Mouse (Mus musculus) fibroblast of lung, adult 2 months (primary cell): ENCODE results near the gene Ankrd31.
"Not testable (repeated sequence)": the region's sequence is repeated elsewhere in the genome, so short reads cannot be mapped to it uniquely, and the experiment has no call there.

Experiments used
- DNase-seq: peaks from one replicate; pipeline ENCODE4 v3.0.0-alpha.2; 2011; ENCODE audit warnings: low read depth

The Ankrd31 gene

DNA sequence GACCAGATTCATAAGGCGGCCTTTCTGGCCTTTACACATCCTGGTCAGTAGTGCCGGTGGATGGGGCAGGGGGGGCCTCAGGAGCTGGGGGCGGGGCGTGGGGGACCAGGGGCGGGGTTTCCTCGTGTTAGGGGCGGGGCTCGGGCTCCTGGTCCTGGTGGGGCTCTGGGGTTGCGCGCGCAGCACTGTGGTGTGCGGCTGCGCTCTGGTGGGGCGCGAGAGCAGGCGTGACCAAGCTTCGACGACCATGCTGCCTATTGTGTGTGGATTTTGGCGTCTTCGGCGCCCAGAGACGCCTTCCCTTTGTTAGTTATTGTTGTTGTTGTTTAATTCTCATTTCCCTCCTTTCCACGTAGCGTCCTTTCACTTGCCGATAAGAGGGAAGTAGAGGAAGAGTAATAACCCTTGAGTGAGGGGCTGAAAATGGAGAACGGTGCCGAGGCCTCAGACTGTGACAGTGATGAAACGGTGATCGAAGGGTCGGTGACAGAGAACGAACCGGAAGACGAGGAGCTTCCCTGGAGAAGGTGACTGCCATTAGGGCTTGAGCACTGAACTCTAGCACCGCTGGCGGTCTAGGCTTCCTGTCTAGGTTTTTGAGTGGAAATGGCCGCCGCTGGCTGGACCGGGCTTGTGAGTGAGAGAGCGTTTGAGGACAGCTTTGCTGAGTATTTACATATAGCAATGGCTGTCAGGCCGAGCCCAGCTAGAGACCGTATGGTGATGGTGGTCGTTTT lies at the start of gene Ankrd31:
TSS of gene Ankrd31 (plus strand) at position 164 of the 737 bp plus-strand sequence.
- no peak for DNase-seq

DNA sequence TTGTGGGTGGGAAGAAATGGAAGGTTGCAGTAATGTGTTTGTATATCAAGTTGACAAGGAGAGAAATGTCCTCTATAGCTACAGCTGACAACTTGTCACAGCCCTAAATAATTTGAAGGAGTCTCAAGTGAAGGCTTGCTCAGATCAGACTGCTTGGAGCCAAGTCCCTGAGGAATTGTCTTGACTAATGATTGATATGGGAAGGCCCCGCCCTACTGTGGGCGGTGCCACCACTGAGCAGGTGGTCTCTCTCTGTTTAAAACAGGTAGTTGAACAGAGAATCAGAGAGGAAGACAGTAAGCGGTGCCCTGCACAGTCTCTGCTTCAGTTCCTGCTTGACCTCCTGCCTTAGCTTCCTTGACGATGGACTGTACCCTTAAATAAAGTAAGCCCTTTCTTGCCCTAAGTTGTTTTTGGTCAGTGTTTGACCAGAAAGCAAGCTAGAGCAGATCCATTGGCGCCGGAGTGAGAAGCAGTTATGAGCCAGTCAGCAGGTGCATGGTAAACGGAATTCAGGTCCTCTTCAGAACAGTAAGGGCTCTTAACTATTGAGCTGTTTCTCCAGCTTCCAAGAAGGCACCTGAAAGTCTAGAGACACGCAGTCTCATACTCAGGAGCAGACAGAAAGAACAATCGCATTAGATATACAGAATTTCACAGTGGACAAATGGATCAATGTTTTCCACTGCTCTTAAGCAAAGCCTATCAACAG lies 45.3 kb upstream of the Ankrd31 start:
- no peak for DNase-seq

DNA sequence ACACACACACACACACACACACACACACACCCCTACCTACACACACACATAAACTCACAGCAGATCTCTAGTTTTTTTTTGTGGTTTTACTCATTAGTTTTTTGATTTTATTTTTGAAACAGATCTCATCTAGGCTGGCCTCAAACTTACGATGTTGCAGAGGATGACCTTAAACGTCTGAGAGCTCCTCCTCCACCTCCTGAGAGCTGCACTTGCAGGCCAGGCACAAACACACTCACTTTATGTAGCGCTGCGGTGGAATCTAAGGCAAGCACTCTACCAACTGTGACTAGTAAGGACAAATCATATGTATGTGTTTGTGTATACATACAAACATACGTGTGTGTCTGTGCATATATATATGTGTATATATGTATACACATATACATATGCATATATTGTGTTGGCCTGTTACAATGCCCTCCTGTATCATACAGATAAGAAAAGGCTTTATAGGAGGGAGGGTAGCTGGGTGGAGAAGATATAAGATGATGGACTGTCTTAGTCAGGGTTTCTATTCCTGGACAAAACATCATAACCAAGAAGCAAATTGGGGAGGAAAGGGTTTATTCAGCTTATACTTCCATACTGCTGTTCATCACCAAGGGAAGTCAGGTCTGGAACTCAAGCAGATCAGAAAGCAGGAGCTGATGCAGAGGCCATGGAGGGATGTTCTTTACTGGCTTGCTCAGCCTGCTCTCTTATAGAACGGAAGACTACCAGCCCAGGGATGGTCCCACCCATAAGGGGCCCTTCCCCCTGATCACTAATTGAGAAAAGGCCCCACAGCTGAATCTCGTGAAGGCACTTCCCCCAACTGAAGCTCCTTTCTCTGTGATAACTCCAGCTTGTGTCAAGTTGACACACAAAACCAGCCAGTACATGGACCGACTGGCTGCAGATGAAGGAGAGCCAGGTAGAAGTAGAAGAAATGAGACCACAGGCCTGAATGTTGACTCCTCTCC lies 38.5 kb upstream of the Ankrd31 start:
- DNase-seq = no peak

DNA sequence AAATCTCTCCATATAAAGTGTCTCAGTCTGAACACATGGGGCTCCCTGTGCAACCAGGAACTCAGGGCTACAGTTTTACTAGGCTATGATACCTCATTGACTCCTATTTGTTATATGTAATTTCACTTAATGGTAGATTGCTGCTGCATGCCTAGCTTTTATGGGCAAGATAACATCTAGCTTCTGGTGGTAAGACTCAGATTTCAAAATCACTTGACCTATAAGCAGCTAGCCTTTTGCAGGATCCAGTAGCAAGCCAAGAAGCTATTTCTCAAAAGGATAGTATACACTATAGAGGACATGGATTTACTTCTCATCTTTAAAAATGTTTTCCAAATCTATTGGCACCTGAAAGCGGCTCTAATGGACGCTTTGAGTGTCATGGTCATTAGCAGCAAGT lies 31.8 kb upstream of the Ankrd31 start:
- DNase-seq = no peak

DNA sequence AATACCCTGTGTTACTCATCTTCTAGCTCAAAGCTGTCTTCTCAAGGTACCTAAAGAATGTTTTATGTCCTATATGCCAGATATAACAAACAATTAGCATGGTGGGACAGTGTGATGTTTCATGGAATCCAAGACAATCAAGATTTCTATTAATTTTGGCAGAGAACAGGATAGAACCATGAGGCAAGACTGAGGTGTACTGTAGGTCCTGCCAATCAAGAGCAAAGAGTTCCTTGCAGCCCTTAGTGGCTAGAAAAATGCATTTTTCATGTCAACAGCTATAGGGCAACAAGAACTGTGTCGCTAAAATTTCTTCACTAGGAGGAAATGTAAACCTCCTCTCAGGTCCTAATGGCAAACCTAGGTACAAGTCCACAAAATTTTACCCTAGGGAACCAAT lies 30.3 kb upstream of the Ankrd31 start:
- DNase-seq = no peak

DNA sequence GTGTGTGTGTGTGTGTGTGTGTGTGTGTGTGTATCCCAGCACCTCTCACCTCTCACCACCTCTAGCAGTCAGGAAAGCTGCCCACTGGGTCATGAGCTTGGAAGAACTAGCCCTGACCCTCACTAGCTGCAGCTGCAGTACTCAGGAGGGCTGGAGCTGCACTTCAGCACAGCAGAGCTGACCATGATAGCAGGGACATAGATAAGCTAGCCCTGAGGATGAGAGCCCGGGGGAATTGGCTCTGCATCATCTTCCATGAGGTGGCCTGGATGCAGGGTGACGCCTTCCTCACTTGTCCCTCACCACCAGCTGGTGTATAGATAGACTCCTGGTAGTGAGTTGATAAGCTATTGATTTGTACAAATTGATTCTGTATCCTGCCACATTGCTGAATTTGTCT lies 28.1 kb upstream of the Ankrd31 start:
- no peak for DNase-seq

DNA sequence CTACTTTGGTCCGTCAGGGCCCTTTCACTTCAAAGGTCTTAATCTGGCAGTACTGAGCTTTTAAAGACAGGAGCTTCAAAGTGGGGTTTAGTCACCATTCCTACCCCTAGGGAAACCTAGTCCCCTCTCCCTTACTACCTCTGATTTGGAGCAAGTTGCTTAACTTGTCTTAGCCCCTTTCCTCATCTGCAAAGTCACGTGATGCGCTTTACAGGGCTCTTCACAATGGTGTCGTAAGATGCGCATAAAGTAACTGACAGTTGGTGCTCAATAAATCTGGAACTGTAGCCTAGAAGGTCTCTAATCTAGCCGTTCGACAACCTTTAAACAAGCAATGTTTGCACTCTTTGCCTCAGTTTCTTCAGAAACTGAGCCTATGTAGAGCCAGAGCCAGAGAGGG lies 19.8 kb upstream of the Ankrd31 start:
- no peak for DNase-seq

DNA sequence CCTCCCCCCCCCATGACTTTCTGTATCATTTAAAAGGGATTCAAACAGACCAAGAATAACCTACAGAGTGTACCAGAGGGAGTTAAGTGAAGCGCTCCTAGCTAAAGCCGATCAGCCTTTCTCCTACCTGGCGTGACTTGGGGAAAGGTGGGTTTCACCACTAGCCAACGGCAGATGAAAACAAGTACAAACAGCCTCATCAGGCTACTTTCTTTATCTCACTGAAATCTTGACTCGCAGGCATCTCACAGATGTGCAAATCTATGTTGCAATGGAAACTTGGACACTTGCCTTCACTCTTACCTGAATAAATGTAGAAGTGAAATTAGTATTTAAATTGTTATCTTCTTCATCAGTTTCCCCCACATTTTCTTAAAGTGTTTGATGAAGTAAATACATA lies 18.9 kb upstream of the Ankrd31 start:
- no peak for DNase-seq

DNA sequence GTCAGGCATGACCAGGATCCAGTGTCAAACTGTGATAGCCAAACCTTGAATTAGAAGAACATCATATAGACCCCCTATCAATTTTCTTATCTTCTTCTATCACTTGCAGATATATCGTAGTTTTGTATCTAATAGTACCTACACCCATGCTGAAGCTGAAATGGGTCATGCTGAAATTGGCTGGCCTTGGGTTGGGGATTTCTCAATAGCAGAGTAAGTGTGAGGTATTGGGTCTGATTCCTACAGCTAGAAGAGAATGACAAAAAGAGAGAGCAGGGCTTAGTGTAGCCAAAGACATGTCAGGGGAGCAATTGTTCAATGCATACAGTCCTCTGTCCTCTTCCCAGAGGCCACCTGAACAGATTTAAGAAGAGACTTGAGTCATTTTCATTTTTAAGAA lies 18.0 kb upstream of the Ankrd31 start:
- DNase-seq = no peak

DNA sequence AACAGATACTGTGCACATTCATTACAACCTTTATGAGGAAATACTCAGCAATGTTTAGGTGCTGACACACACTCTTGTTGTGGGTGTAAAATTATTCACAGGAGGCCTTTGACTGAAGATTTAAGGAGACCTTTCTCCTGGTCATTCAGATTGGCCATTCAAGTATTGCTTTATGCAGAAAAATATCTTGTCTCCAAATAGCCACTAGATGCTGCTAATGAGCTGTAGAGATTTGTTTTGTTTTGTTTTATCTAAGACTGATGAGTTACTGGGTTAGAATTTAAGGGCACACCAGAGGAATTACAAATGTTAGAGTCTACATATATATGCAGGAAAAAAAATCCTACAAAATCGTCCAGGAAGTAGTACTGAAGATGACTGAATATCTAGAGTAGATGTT lies 12.9 kb upstream of the Ankrd31 start:
- no peak for DNase-seq

DNA sequence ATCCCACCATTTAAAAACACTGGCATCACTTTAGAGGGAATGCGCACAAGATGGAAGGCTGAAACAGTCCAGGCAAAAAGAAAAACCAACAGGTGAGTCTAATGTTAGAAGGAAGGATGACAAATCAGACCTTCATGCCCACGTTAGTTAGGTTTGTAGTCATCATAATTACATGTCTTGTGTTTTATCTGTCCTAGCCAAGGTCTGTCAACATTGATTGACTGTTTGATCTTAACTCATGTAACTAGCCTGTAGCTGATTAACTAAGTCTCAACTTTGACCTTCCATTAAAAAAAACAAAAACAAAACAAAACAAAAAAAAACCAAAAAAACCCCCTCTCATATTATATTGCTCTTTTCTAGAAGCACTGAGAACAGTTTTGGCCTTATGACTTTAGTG lies 7.9 kb upstream of the Ankrd31 start:
- no peak for DNase-seq

DNA sequence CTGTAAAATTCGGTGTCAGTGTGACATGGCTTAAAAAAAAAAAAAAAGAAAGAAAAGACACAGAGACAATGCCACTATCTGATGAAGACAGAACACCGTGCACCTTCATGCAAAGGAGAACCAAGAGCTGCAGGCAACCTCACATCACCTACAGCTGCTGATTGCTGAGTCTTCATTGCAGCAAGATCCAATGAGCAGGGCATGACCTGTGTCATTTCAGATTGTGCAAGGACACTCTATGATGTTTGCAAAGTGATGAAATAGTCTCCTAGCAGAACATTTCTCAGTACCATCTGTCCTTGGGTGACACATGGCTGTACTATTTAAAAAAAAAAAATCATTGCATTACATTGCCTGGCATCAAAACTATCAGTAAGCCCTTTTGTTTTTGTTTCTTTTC lies 5.2 kb upstream of the Ankrd31 start:
- no peak for DNase-seq

DNA sequence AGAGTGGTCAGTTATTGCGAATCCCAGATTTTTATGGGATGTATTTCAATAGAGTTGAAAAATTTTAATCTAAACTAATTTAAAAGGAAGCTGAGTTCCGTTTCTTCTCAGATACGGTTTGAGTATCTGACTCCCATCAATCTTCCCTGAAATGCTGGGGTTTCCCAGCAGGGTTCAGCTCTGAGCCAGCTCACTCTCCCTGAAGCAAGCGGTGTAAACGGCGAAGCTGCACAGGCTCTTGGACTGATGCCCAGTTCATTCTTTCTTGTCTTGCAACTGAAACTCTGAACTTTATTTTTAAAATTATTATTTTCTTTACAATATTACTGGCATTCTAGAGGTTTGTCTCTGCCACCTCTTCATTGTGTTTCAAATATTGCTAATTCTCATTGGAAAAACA lies 2.0 kb upstream of the Ankrd31 start:
- DNase-seq = peak; percentile 3

DNA sequence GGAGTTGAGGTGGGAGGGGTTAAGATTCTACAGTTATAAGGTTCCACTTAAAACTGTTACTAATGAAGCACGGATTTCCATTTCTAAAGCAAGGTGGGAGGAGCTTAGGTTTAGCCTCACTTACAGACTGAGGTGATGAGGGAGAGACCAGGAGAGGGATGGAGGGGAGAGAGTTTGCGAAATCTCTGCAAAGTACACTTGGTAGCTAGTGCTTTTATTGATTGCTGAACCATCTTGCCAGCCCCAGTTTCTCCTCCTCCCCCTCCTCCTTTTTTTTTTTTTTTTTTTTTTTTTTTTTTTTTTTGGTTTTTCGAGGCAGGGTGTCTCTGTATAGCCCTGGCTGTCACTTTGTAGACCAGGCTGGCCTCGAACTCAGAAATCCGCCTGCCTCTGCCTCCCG lies 1.8 kb downstream of the Ankrd31 start:
- DNase-seq = no peak

DNA sequence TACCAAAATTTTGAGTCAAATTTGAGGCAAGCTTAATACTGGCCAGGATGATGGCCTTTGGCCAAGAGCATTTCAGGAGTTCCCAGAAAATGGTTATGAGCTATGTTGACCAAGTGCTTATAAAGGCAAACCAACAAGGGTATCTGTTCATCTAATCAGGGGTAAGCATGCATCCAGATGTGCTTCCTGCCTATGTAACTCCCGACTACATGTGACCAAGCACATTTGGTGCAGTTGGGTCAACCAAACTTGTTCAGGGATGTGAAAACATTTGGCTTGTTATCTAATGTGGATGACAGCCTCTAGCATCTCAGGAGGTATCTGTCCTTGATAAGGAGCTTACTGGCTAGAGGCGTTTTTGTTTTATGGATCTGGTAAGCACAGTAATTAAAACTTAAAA lies 12.8 kb downstream of the Ankrd31 start:
- no peak for DNase-seq

DNA sequence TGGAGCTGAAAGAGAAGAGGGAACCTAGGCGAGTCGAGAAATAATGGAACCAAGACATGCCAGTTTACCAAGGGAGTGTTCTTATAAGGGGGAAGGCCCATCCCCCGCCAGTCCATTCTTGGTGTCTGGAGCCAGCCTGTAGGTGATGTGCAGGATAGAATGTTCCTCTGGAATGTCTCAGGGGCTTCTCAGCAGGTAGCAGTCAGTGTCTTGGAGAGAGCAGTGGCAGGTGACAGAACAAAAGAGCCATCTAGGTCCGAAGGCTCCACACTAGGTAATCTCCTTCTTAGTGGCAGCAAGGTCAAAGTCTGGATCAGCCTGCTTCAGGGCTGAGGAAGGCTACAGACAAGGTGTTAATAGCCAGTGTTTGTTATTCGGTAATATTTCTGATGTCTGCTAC lies 38.0 kb downstream of the Ankrd31 start:
- DNase-seq = not testable (repeated sequence)

DNA sequence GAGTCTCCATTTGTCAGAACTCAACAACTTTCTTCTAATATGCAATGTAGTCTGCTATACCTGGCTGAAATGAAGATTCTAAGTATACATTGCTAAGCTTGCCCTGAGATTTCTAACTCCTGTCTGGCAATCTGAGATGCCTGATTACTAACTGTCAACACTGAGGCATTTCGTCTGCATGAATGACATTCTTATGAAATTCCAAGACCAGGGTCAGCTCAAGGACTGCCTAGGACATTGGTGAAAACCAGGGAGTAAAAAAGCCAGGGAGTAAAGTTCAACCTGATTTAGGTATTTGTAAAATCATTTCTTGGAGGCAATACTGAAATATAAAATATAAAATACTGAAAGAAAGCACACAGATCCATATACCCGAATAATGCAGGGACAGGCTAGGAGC lies 45.4 kb downstream of the Ankrd31 start:
- DNase-seq = no peak

DNA sequence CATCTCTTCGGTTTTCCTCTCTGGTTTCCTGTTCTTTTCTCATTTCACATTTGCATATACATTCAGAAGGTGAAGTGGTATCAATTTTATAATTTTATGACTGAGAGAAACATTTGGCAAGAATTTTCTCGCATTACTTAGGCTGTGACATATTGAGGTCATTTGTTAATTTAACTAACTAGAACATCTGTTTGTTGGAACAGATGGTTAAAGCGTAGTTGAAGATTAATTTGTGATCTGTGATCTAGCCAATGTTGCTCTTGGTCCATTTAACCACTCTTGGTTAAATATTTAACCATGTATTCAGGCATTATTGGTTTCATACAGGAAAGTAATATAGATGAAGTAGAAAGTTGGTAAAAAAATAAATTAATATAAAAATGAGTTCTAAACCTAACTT lies 47.2 kb downstream of the Ankrd31 start:
- no peak for DNase-seq

DNA sequence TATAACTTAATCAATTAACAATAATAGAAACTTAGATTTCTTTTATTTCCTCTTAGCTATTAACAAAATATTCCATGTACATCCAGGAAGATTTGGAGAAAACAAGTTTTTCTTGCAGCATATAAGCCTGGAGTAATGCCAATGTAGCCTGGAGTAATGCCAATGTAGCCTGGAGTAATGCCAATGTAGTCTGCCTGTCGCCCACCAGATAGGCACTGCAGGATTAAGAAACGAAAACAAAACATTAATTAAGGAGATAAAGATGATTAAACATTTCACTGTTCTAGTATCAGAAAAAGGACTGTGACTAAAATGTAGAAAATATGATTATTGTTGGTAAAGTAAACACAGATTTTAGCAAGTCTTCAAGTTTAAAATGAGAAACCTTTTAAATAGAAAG lies 49.4 kb downstream of the Ankrd31 start:
- no peak for DNase-seq

DNA sequence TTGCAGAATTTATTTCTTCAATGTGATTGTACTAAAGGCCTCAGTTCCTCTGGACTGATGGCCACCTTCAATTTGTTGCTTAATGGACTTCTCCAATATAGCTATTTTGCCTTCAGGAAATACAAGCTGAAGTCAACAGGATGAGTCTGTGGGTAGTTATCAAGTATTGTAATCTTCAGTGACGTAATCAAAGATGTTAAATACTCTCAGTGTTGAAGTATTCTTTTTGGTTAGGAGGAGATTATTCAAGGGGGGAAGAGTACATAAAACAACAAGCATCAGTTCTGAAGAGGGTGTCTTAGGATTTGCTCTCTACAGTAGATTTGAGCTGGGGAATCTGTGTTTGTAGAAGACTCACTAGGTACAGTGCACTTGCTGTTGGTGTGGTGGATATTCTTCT lies 101.7 kb downstream of the Ankrd31 start:
- no peak for DNase-seq

DNA sequence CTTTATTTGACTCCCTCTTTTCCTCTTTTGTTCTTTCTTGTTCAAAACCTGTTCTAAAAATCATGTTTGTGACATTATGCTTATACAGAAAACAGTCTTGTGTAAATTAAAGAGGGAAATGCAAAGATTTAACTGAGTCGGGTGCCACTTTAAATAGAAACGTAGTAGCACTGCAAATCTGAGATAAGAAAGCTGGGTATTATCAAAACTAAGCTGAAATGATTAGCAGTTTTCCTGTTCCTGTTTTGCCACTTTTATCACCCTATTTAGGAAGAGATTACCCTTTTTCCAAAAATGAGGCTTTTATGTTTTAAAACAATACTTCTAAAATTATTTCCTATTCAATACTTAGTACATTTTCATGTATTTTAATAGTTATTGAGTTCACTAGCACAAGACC lies 104.1 kb downstream of the Ankrd31 start:
- DNase-seq = no peak

DNA sequence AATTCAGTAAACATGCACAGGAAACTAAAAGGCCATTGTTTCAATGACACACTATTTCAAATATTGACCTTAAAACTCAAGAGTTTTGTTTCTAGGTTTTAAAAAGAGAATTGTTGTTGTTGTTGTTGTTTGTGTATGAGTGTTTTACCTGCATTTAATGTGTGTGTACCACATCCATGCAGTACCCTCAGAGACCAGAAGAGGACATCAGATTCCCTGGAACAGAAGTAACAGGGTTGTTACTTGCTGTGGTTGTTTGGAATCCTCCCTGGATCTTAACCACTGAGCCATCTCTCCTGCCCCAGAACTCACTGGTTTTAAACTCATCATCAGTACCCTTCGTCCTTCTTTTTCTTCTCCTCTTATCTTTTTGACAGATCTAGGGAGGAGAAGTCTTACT lies 105.2 kb downstream of the Ankrd31 start:
- no peak for DNase-seq

DNA sequence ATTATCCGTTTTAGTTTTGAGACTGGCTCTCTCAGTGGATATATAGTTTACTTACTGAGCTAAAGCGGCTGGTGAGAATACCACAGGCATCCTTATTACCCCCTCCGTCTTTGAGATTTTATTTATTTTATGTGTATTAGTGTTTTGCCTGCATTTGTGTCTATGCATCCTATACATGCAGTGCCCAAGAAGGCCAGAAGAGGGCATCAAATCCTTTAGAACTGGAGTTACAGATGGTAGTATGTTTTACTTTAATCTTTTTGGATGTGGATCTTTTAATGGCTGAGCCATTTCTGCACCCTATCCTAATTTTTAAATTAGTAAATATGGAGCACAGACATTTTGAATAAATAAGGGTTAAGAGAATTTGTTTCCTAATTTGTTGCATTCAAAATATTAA lies 107.1 kb downstream of the Ankrd31 start:
- DNase-seq = peak; percentile 30
